Mouse (Mus musculus) bone marrow, adult 2 months (tissue): ENCODE measurements around the gene Gm19935.

Source experiments
- CTCF ChIP-seq: fragments of 200-500 bp; IDR thresholded peaks from 2 replicates; pipeline ENCODE4 v1.5.1; 2011; ENCODE audit warnings: low read length, control low read depth; ENCODE audit not compliant: control insufficient read depth, insufficient read depth
- POLR2A ChIP-seq: fragments of 200-500 bp; IDR thresholded peaks from 2 replicates; pipeline ENCODE4 v1.6.1; 2011; ENCODE audit warnings: low read depth, mild to moderate bottlenecking, control low read depth, low read length, borderline replicate concordance; ENCODE audit not compliant: control insufficient read depth

DNA sequence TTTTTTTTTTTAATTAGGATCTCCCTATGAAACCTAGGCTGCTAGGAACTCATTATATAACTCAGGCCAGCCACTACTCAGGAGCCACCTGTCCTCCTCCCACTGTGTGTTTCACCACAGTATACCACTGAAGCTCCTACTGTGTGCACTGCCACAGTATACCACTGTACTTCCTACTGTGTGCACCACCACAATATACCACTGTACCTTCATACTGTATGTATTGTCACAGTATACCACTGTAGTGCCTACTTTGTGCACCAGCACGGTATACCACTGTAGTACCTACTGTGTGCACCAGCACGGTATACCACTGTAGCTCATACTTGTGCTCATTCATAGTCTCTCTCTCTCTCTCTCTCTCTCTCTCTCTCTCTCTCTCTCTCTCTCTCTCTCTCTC is 40.9 kb upstream of the Gm19935 start:
- TF ChIP-seq POLR2A (no peak), CTCF (no peak)
